Mouse (Mus musculus) spleen, adult 2 months (tissue): ENCODE measurements around the gene 2010300C02Rik.

ENCODE experiments used
- CTCF ChIP-seq: fragments of 200-500 bp; IDR thresholded peaks from 2 replicates; pipeline ENCODE4 v1.5.1; 2011; ENCODE audit warnings: mild to moderate bottlenecking, inconsistent platforms; ENCODE audit not compliant: insufficient read depth, insufficient read length, insufficient replicate concordance; ENCODE audit errors: extremely low read depth
- POLR2A ChIP-seq: fragments of 200-500 bp; IDR thresholded peaks from 2 replicates; pipeline ENCODE4 v1.6.1; 2011; ENCODE audit warnings: low read depth, low read length, inconsistent platforms

- TF ChIP-seq CTCF (no peak), POLR2A (no peak)
These were observed 153.5 kb downstream of the 2010300C02Rik start for GRCm38 (mm10) chr1:37566344-37566743.
